Mouse (Mus musculus) adrenal gland, adult 8-10 months (tissue): Measurements from ENCODE around the gene Casp1. TPM values are rescaled to one million over a fixed set of nuclear protein-coding genes. Genes with fewer than 3 reads are reported as not detected.
A peak's percentile ranks its signal among the peaks of the same experiment; 100 is the strongest.

Experiments used
- DNase-seq: peaks from one replicate; pipeline ENCODE4 v3.0.0; 2022
- total RNA-seq, 4 experiments: library from RNA; stranded (reverse); gene quantifications; 2 replicates each; pipeline ENCODE4 v1.2.4; 2022

Gene Casp1
- total RNA-seq = 1 to 10 TPM; 3.9 to 7.0 (median 4.6) TPM

DNA sequence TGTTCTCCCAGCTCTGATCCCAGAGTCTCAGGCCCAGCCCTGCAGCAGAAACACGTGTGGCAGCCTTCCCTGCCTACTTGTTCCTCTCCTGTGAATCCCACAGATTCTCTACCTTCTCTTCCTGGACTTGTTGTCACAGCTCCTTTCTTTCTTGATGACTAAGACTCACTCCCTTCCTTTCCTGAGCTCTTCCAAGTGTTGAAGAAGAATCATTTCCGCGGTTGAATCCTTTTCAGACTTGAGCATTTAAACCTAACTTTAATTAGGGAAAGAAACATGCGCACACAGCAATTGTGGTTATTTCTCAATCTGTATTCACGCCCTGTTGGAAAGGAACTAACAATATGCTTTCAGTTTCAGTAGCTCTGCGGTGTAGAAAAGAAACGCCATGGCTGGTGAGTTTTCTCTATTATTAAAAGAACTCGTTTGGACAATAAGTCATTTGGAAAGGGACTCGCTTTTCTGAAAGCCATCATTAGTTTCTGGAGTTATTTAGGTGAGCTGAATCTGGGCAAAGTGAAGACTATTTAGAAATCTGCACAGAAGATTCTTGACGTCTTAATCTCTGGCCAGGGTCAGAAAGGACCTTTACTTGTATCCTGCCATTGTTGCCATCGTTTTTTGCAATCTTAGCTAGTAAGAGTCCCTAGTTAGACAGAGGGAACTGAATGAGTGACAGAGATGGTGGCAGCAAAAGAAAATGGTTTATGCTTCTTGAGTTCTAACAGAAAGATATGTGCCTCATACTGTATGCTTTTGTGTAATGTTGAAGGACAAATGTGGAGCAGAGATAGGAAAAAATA lies at the start of gene Casp1:
TSS of gene Casp1 (plus strand) at position 189 of the 803 bp plus-strand sequence.
- no peak for DNase-seq

GRCm38 (mm10) chr9:5263951-5264475 lies 34.3 kb upstream of the Casp1 start:
- DNase-seq = no peak

- DNase-seq = no peak
Measured at GRCm38 (mm10) chr9:5270274-5270673, 28.0 kb upstream of the Casp1 start.

- DNase-seq = no peak
Measured at GRCm38 (mm10) chr9:5270884-5271283, 27.4 kb upstream of the Casp1 start.

- DNase-seq = no peak
Measured at GRCm38 (mm10) chr9:5271334-5271845, 26.9 kb upstream of the Casp1 start.

DNA sequence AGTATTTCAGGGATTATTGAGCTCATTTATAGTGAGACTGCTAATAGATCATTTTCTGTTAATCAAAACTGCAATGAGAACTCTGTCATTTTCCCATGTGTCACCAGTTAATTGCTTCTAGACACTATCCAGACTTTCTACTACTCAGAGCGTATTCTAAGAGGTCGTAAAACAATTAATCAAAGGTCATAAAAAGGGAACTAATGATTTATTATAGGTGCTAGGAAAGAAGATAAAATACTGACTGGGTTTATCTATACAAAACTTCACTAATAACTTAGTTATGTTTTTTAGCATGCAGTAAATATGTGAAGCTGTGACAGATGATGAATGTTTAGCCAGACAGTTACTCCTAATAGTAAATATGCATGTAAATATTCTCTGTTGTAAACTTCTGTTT lies 12.2 kb upstream of the Casp1 start:
- no peak for DNase-seq

GRCm38 (mm10) chr9:5286597-5286996 lies 11.7 kb upstream of the Casp1 start:
- DNase-seq = no peak

- DNase-seq = no peak
Measured at GRCm38 (mm10) chr9:5296354-5297237, 1.7 kb upstream of the Casp1 start.

GRCm38 (mm10) chr9:5299132-5299381 lies 740 bp downstream of the Casp1 start:
- DNase-seq = no peak

DNA sequence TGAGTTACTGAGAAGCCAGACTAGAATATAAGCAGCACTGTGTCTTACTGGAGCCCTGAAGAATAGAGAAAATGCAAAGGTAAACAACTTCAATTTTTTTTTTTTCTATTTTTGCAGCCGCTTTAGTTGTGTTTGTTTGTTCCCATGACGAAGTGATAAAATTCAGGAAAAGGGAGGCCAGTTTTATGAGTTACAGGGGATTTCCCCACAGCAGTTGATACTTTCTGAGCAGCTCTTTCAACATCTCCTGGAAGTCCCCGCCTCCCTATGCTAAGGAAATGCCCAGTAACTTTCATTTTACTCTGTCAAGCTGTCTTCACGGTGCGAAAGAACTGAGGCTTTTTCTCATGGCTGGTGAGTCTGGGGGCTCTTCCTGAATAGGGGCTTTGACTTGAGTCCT lies 10.2 kb downstream of the Casp1 start, which contains the start of gene Casp4:
TSS of gene Casp4 (plus strand) at position 268 of the 400 bp plus-strand sequence.
- peak; percentile 11 for DNase-seq

- DNase-seq = no peak
Measured at GRCm38 (mm10) chr9:5310112-5310511, 11.8 kb downstream of the Casp1 start.

- DNase-seq = no peak
Measured at GRCm38 (mm10) chr9:5311435-5311834, 13.1 kb downstream of the Casp1 start.

DNA sequence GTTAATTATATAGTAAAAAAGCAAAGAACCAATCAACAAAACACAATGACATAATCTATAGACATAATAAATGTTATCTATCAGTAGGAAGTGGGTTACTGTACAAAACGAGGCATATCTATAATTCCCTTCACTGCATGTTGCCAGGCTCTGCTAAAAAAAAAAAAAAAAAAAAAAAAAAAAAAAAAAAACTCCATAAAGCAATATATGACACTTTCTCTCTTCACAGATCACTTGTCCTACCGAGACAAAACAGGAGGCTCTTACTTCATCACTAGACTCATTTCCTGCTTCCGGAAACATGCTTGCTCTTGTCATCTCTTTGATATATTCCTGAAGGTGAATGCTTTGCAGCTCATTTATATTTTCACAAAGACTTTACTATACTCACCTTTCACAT lies 29.9 kb downstream of the Casp1 start:
- no peak for DNase-seq

DNA sequence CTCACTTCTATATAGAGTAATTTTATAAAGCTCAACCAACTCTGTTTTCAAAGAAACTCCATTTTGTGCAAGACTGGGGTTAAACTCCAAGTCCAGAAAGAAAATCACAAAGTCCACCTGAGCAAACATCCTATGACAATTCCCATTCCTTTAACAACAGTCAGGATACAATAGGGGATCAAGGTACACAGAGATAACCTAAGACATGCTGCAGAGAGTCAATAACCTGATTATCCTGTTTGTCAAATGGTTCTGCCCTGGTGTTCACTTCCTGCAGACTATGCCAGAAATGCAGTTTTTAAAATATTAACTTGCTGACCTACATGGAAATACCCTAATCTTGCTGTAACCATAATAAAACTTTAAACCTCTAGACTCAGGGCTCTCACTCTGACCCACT lies 34.1 kb downstream of the Casp1 start:
- no peak for DNase-seq

GRCm38 (mm10) chr9:5333422-5333821 lies 35.1 kb downstream of the Casp1 start:
- DNase-seq = no peak

DNA sequence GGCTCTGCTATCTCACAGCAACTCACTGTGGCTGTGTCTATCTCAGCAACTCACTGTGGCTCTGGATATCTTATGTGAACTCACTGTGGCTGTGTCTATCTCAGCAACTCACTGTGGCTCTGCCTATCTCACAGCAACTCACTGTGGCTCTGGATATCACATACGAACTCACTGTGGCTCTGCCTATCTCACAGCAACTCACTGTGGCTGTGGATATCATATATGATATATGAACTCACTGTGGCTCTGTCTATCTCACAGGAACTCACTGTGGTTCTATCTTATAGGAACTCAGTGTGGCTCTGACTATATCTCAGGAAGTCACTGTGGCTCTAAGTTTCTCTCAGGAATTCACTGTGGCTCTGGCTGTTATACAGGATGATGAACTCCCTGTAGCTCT lies 44.8 kb downstream of the Casp1 start:
- no peak for DNase-seq

- DNase-seq = no peak
Measured at GRCm38 (mm10) chr9:5344090-5344489, 45.8 kb downstream of the Casp1 start.

- DNase-seq = peak; percentile 48
Measured at GRCm38 (mm10) chr9:5345291-5345898, 47.1 kb downstream of the Casp1 start, which contains the start of gene Casp12. TSS of gene Casp12 (plus strand) at chr9:5345430.

DNA sequence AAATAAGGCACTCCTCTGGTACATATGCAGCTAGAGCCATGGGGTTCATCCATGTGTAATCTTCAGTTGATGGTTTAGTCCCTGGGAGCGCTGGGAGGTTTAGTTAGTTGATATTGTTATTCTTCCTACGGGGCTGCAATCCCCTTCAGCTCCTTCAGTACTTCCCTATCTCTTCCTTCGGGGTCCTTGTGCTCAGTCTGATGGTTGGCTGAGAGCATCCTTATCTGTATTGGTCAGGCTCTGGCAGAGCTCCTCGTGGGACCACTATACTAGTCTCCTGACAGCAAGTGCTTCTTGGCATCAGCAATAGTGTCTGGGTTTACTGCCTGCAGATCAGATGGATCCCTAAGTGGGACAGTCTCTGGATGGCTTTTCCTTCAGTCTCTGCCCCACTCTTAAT lies 49.1 kb downstream of the Casp1 start:
- DNase-seq = no peak

DNA sequence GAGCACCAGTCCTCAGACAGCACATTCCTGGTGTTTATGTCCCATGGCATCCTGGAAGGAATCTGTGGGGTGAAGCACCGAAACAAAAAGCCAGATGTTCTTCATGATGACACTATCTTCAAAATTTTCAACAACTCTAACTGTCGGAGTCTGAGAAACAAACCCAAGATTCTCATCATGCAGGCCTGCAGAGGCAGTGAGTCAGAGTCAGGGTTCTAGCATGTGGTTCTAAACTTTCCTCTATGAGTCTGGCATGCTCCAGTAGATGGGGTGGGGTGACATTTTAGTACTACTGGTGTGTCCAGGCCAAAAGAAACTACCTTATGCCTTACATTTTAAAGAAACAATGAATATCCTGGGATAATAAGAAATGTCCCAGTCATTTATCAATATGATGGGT lies 55.4 kb downstream of the Casp1 start:
- no peak for DNase-seq

DNA sequence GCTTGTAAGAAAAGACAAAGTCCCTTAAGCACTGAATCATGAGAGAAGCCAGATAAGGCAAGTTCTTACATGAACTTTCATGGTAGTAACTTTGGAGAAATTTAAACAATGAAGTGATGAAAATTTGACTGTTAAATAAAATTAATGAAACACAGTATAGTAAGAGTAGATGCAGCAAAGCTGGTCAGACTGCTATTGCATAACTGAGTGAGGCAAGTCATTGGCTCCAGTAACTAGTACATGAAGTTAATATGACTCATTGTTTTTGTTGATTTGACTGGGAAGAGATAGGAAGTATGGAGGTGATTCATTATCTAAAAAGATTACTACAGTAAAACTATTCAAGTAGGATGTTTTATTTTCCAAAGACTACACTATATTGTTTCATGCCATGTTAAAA lies 58.5 kb downstream of the Casp1 start:
- no peak for DNase-seq
